8 mouse cellular contexts compared by ENCODE assay signal in the genomic region with DNA sequence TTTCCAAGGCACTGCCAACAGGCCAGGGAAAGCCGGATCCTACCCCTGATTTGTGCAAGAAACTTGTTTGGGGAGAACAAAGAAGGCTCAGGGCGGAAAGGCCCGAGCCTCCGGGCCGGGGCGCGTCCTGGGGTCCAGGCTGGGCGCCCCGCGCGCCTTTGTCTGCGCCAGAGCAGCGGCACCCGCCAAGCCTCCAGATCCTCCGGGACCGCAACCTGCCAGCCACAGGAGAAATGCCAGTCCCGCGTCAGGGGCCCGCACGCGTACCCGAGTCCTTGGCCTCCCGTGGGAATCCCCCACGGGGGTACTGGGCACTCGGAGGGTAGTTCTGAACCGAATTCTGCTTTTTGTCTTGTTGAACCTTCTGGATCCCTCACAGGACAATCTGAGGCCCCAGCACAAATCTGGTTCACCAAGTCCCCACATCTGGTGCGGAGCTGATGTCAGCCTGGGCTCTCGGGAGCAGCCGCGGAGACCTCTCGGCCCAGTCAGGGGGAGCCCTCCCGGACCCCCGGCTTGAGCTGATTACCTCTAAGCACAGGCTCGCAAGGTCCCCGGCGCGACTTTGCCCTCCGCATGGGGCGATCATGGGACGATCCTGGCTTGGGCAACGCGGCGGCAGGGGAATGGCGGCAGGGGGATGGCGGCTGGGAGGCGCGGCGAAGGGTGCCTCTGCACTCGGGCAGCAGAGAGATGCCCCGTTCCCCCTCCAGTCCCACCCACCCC. TPM values are rescaled to one million over a fixed set of nuclear protein-coding genes. Genes with fewer than 3 reads are reported as not detected.
A peak's percentile ranks its signal among the peaks of the same experiment; 100 is the strongest.
DNase-seq lines count a peak whose midpoint lies in the region; ATAC-seq and TF ChIP-seq lines count a peak whose summit lies in the region.

No protein-coding gene starts in this region.

- H3K4me3 ChIP-seq in heart, embryonic 11.5 days (ENCODE audit: low read depth, low read length), result peak overlapping the region; percentile 91
- peak overlapping the region; percentile 85 for H3K4me3 ChIP-seq in midbrain, embryonic 10.5 days
- peak overlapping the region; percentile 84 for H3K4me3 ChIP-seq in stomach, postnatal 0 days (ENCODE audit: low read depth, low read length)

- peaks cover 39% of the 10 kb centered on the region for H3K4me1 ChIP-seq in heart, embryonic 11.5 days (ENCODE audit: control insufficient read depth, insufficient read depth, low read length)
- H3K4me1 ChIP-seq in midbrain, embryonic 10.5 days, result peaks cover 50% of the 10 kb centered on the region
- peaks cover 13% of the 10 kb centered on the region; the same call in 1 of the 2 replicates for H3K4me1 ChIP-seq in stomach, postnatal 0 days (replicated peaks; ENCODE audit: control insufficient read depth, insufficient read depth)

- TF ChIP-seq CTCF in stomach, postnatal 0 days (IDR thresholded peaks at IDR 0.05; ENCODE audit: low read depth), result no peak

- H3K4me2 ChIP-seq in heart, embryonic 11.5 days, result peak overlapping the region; percentile 63
- H3K4me2 ChIP-seq in stomach, postnatal 0 days (replicated peaks; ENCODE audit: low read depth), result peak overlapping the region; percentile 84

- DNase-seq in thymus, postnatal 4 days, result peak; percentile 21
- no peak for DNase-seq in thymus, postnatal 0 days (ENCODE audit: low spot score)
- peak; percentile 71 for DNase-seq in embryo, embryonic 10 days (ENCODE audit: low spot score)
- DNase-seq in kidney, postnatal 25 days, result peak; percentile 50 to 61
- DNase-seq in midbrain, embryonic 10.5 days (ENCODE audit: low spot score), result peak; percentile 60
- DNase-seq in stomach, postnatal 0 days (ENCODE audit: low spot score), result peak; percentile 60
- DNase-seq in c-Kit-positive CD71-positive TER-119-positive erythroid progenitor cells, embryonic 14.5 days (ENCODE audit: low spot score), result no peak

- peak; percentile 46; the same call in 1 of the 2 replicates for ATAC-seq in heart, embryonic 11.5 days (replicated peaks; ENCODE audit: insufficient number of reproducible peaks, low FRiP score, low TSS enrichment)
- ATAC-seq in stomach, postnatal 0 days (ENCODE audit: low FRiP score, low TSS enrichment), result peak; percentile 38; the same call in 1 of the 2 replicates

- peak overlapping the region; percentile 94 for H3K27ac ChIP-seq in heart, embryonic 11.5 days (ENCODE audit: low read depth, low read length)
- H3K27ac ChIP-seq in midbrain, embryonic 10.5 days (replicated peaks), result peak overlapping the region; percentile 95
- H3K27ac ChIP-seq in stomach, postnatal 0 days (replicated peaks), result peak overlapping the region; percentile 93

- under 1% methylated on average over 45 of the region's 50 CpGs for WGBS in heart, embryonic 11.5 days (ENCODE audit: insufficient replicate concordance)
- WGBS in midbrain, embryonic 10.5 days, result under 1% methylated on average over 50 of the region's 50 CpGs
- WGBS in stomach, postnatal 0 days, result under 1% methylated on average over 40 of the region's 50 CpGs

- H3K36me3 ChIP-seq in heart, embryonic 11.5 days (ENCODE audit: control insufficient read depth, insufficient read depth, low read length), result no peaks in the 10 kb centered on the region
- H3K36me3 ChIP-seq in midbrain, embryonic 10.5 days, result no peaks in the 10 kb centered on the region
- no peaks in the 10 kb centered on the region for H3K36me3 ChIP-seq in stomach, postnatal 0 days (ENCODE audit: control insufficient read depth, insufficient read depth, low read length)

- TF ChIP-seq EP300 in stomach, postnatal 0 days (optimal IDR thresholded peaks at IDR 0.05), result peak; percentile 14

- H3K9me3 ChIP-seq in heart, embryonic 11.5 days (replicated peaks; ENCODE audit: control insufficient read depth, low read length), result no peaks in the 10 kb centered on the region
- H3K9me3 ChIP-seq in midbrain, embryonic 10.5 days (replicated peaks), result peaks cover 3% of the 10 kb centered on the region; the same call in 1 of the 2 replicates
- H3K9me3 ChIP-seq in stomach, postnatal 0 days (ENCODE audit: control insufficient read depth, low read length), result no peaks in the 10 kb centered on the region

- H3K27me3 ChIP-seq in heart, embryonic 11.5 days (ENCODE audit: control insufficient read depth, insufficient read depth, low read length), result no peaks in the 10 kb centered on the region
- H3K27me3 ChIP-seq in midbrain, embryonic 10.5 days (ENCODE audit: low read depth, poor library complexity, severe bottlenecking), result peaks cover 12% of the 10 kb centered on the region
- H3K27me3 ChIP-seq in stomach, postnatal 0 days (ENCODE audit: control insufficient read depth, insufficient read depth, low read length), result no peaks in the 10 kb centered on the region

- H3K9ac ChIP-seq in heart, embryonic 11.5 days (ENCODE audit: low read depth, low read length), result peak overlapping the region; percentile 98
- peak overlapping the region; percentile 96 for H3K9ac ChIP-seq in stomach, postnatal 0 days (ENCODE audit: low read length)

RNA-seq across cellular contexts. Expression of gene Amotl1, which starts 30.5 kb away (rescaled TPM):
- polyA plus RNA-seq in thymus, postnatal 0 days (2015; fragmentation: Nextera tagmentation; extraction: Ambion mirVana), result 6.6 and 7.9 TPM in 2 replicates
- 21.3 and 23.8 TPM in 2 replicates for polyA plus RNA-seq in heart, embryonic 11.5 days (2014; fragmentation: Nextera tagmentation; extraction: Ambion mirVana)
- 14.7 and 14.9 TPM in 2 replicates for polyA plus RNA-seq in midbrain, embryonic 10.5 days (2016; fragmentation: Nextera tagmentation; extraction: Ambion mirVana)
- polyA plus RNA-seq in stomach, postnatal 0 days (2015; fragmentation: Nextera tagmentation; extraction: Ambion mirVana), result 7.3 and 7.7 TPM in 2 replicates

Comparison
In these comparisons a context has a peak if more than half of its experiments do, and no peak if none do; other contexts are left out.
1. DNase-seq: peak in thymus, postnatal 4 days (single experiment), embryo, embryonic 10 days (single experiment), kidney, postnatal 25 days (2 of 2), midbrain, embryonic 10.5 days (single experiment) and stomach, postnatal 0 days (single experiment); none in thymus, postnatal 0 days (single experiment) and c-Kit-positive CD71-positive TER-119-positive erythroid progenitor cells, embryonic 14.5 days (single experiment).
2. Peak in every context shown above with its lines, with median percentiles within 50 percentile points of each other: H3K27ac ChIP-seq and H3K4me3 ChIP-seq.